Mouse (Mus musculus) lung, embryonic 14.5 days (tissue): ENCODE measurements around the gene Gm10251. TPM values are rescaled to one million over a fixed set of nuclear protein-coding genes. Genes with fewer than 3 reads are reported as not detected.
A peak's percentile ranks its signal among the peaks of the same experiment; 100 is the strongest.
"Not testable (repeated sequence)": the region's sequence is repeated elsewhere in the genome, so short reads cannot be mapped to it uniquely, and the experiment has no call there.

ENCODE experiments used
- ATAC-seq: fragments of 200-750 bp; cut with Nextera tagmentation; 2 replicates; pipeline ENCODE4 v1.8.0; 2017; ENCODE audit warnings: mild to moderate bottlenecking, moderate TSS enrichment, moderate library complexity; ENCODE audit not compliant: insufficient read depth
- DNase-seq: peaks from one replicate; pipeline ENCODE4 v3.0.0-alpha.2; 2015
- H3K27ac ChIP-seq: fragments of 300-500 bp; sonication (generic); 2 replicates; pipeline ENCODE4 v1.5.1; 2014; ENCODE audit warnings: low read depth, mild to moderate bottlenecking, moderate library complexity
- H3K27me3 ChIP-seq: fragments of 300-500 bp; sonication (generic); 2 replicates; pipeline ENCODE4 v1.6.1; 2014; ENCODE audit warnings: low read length, control low read depth; ENCODE audit not compliant: insufficient read depth
- H3K36me3 ChIP-seq: fragments of 300-500 bp; sonication (generic); 2 replicates; pipeline ENCODE4 v1.6.1; 2014; ENCODE audit warnings: control low read depth; ENCODE audit not compliant: insufficient read depth
- H3K4me1 ChIP-seq: fragments of 300-500 bp; sonication (generic); 2 replicates; pipeline ENCODE4 v1.6.1; 2014; ENCODE audit warnings: antibody characterized with exemption, control low read depth; ENCODE audit not compliant: insufficient read depth
- H3K4me2 ChIP-seq: fragments of 300-500 bp; sonication (generic); 2 replicates; pipeline ENCODE4 v1.6.1; 2014; ENCODE audit warnings: mild to moderate bottlenecking
- H3K4me3 ChIP-seq: fragments of 300-500 bp; sonication (generic); 2 replicates; pipeline ENCODE4 v1.5.1; 2014; ENCODE audit warnings: low read depth, low read length
- H3K9ac ChIP-seq: fragments of 300-500 bp; sonication (generic); 2 replicates; pipeline ENCODE4 v1.6.1; 2014
- H3K9me3 ChIP-seq: fragments of 300-500 bp; sonication (generic); 2 replicates; pipeline ENCODE4 v1.6.1; 2016; ENCODE audit warnings: low read depth, low read length, control low read depth
- CTCF ChIP-seq: IDR thresholded peaks from 2 replicates; pipeline ENCODE4 v1.5.1; 2016; ENCODE audit warnings: antibody characterized with exemption, low read depth
- whole genome bisulfite sequencing: fragments of 180-500 bp; shearing (Covaris S2); extraction: QIAGEN DNeasy Blood & Tissue Kit; methylation state at CpG from one replicate; pipeline ENCODE4 v1.1.7; 2014; 5-methylcytosine and 5-hydroxymethylcytosine counted together
- polyA plus RNA-seq: library from polyadenylated mRNA; unstranded; fragments of >200 nt; fragmentation: Nextera tagmentation; extraction: Ambion mirVana; gene quantifications from 2 replicates; pipeline ENCODE4 v1.2.1, GENCODE M21; 2014

Gene Gm10251
- not detected in 2 replicates for polyA plus RNA-seq

- no CpG with 5 or more reads among the region's 1 CpGs for WGBS
- not testable (repeated sequence) for H3K4me2 ChIP-seq
Observed at GRCm38 (mm10) chr14:6684070-6684469, at the start of gene Gm10251. TSS of gene Gm10251 (minus strand) at chr14:6684170.

DNA sequence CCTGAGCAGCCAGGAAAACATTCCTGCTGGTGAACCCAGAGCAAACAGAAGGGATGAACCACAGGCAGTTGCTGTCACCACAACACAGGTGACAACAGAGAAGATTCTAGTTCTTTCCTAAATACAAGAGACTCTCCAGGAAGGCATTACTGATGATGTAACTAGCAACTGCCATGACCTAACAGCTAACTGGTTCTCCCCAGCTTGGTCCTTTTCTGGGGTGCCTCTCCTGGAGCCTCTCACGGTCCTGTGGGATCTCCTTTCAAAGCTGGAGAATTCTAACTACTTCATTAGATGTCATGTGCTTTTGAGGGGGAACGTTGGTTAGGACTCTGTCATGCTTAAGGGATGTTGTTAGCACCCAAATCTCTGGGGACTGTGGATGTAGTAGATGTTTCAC, 36.2 kb upstream of the Gm10251 start, which contains the start of gene Gm8050:
Gm8050 (minus strand) TSS at position 101 of the 400 bp plus-strand sequence.
- H3K27ac ChIP-seq, H3K36me3 ChIP-seq, H3K4me3 ChIP-seq, H3K27me3 ChIP-seq, H3K4me2 ChIP-seq, H3K4me1 ChIP-seq, ATAC-seq, H3K9me3 ChIP-seq, DNase-seq, H3K9ac ChIP-seq: not testable (repeated sequence)
- WGBS = no CpG with 5 or more reads among the region's 2 CpGs

More at GRCm38 (mm10) chr14:6684070-6684469, at the start of gene Gm10251:
- not testable (repeated sequence) for H3K9ac ChIP-seq, ATAC-seq, DNase-seq, H3K9me3 ChIP-seq, H3K4me3 ChIP-seq, H3K27me3 ChIP-seq, H3K4me1 ChIP-seq, H3K36me3 ChIP-seq, H3K27ac ChIP-seq

DNA sequence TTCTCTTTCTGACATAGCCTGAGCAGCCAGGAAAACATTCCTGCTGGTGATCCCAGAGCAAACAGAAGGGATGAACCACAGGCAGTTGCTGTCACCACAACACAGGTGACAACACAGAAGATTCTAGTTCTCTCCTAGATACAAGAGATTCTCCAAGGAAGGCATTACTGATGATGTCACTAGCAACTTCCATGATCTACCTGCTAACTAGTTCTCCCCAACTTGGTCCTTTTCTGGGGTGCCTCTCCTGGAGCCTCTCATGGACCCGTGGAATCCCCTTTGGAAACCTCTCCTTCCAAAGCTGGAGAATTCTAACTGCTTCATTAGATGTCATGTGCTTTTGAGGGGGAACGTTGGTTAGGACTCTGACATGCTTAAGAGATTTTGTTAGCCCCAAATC, 61.7 kb downstream of the Gm10251 start, which contains the start of gene Gm3460:
Gm3460 (minus strand) TSS at position 101 of the 400 bp plus-strand sequence.
- not testable (repeated sequence) for H3K36me3 ChIP-seq, H3K9me3 ChIP-seq, H3K27me3 ChIP-seq, H3K9ac ChIP-seq, H3K4me1 ChIP-seq, ATAC-seq, DNase-seq, H3K4me2 ChIP-seq, H3K4me3 ChIP-seq, H3K27ac ChIP-seq
- WGBS = 67% methylated on average over 1 of the region's 2 CpGs

DNA sequence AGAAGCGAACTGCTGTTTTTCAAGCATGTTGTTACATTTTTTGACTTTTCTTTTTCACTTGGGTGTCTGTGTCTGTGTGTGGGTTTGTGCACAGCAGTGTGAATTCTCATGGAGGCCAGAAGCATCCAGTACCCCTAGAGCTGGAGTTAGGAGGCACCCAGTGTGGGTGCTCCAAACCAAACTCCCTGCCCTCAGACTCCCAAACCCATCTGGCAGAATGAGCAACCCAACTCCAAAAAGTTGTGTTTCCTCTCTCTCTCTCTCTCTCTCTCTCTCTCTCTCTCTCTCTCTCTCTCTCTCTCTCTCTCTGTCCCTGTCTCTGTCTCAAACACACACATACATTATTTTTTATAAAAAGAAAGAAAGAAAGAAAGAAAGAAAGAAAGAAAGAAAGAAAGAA, 77.5 kb downstream of the Gm10251 start:
- no CpG with 5 or more reads among the region's 1 CpGs for WGBS
- H3K4me2 ChIP-seq, H3K27ac ChIP-seq, H3K9me3 ChIP-seq, H3K9ac ChIP-seq, H3K4me3 ChIP-seq, H3K27me3 ChIP-seq, ATAC-seq, H3K36me3 ChIP-seq, H3K4me1 ChIP-seq, DNase-seq: not testable (repeated sequence)

GRCm38 (mm10) chr14:6605004-6605403, 79.0 kb downstream of the Gm10251 start:
- H3K4me2 ChIP-seq = peak overlapping the region; percentile 58
- under 1% methylated on average over 13 of the region's 20 CpGs for WGBS
- not testable (repeated sequence) for H3K27ac ChIP-seq, H3K9ac ChIP-seq, H3K9me3 ChIP-seq, ATAC-seq, H3K27me3 ChIP-seq, H3K36me3 ChIP-seq, H3K4me1 ChIP-seq
- peak; percentile 57 for TF ChIP-seq CTCF
- peak; percentile 55 for DNase-seq
- H3K4me3 ChIP-seq = peak overlapping the region; percentile 29

GRCm38 (mm10) chr14:6604551-6604950, 79.4 kb downstream of the Gm10251 start:
- 8% methylated on average over 15 of the region's 20 CpGs for WGBS
- not testable (repeated sequence) for H3K27ac ChIP-seq, H3K4me1 ChIP-seq, ATAC-seq, H3K9me3 ChIP-seq, H3K36me3 ChIP-seq, H3K9ac ChIP-seq, H3K27me3 ChIP-seq
- Histone ChIP-seq H3K4me3 (peak overlapping the region; percentile 29), H3K4me2 (peak overlapping the region; percentile 58)
- DNase-seq = peak; percentile 1

DNA sequence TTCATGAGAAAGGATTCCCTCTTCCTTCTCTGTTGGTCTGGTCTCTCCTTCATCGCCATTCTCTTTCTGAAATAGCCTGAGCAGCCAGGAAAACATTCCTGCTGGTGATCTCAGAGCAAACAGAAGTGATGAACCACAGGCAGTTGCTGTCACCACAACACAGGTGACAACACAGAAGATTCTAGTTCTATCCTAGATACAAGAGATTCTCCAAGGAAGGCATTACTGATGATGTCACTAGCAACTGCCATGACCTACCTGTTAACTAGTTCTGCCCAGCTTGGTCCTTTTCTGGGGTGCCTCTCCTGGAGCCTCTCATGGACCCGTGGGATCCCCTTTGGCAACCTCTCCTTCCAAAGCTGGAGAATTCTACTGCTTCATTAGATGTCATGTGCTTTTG, 93.5 kb downstream of the Gm10251 start, which contains the start of gene Gm3629:
Gm3629 (minus strand) TSS at position 101 of the 400 bp plus-strand sequence.
- DNase-seq, ATAC-seq, H3K36me3 ChIP-seq, H3K27me3 ChIP-seq, H3K9ac ChIP-seq, H3K9me3 ChIP-seq, H3K4me1 ChIP-seq, H3K4me2 ChIP-seq, H3K4me3 ChIP-seq, H3K27ac ChIP-seq: not testable (repeated sequence)
- 17% methylated on average over 1 of the region's 2 CpGs for WGBS

Other genes starting within 250 kb of the Gm10251 start
- gene Gm3594, start 239.6 kb downstream of the Gm10251 start, polyA plus RNA-seq = not detected in 2 replicates
- not detected in 2 replicates for gene Gm8356, start 146.9 kb downstream of the Gm10251 start, polyA plus RNA-seq
- gene Gm3629, start 93.6 kb downstream of the Gm10251 start, polyA plus RNA-seq = 0.37 TPM in 1 of 2 replicates, not detected in the other
- gene Gm3460, start 61.8 kb downstream of the Gm10251 start, polyA plus RNA-seq = not detected in 2 replicates
- gene Gm8050, start 36.1 kb upstream of the Gm10251 start, polyA plus RNA-seq = not detected in 2 replicates
- gene Gm3636, start 58.2 kb upstream of the Gm10251 start, polyA plus RNA-seq = 5.7 and 6.1 TPM in 2 replicates
- gene Gm8362, start 90.2 kb upstream of the Gm10251 start, polyA plus RNA-seq = not detected in 2 replicates
- gene Gm3642, start 156.1 kb upstream of the Gm10251 start, polyA plus RNA-seq = not detected in 2 replicates
- gene Gm3667, start 205.8 kb upstream of the Gm10251 start, polyA plus RNA-seq = 0.88 and 1.0 TPM in 2 replicates